Mouse (Mus musculus): Measurements from ENCODE around the gene Mus81.

Gene Mus81

GRCm38 (mm10) chr19:5445747-5446146 lies 42.5 kb downstream of the Mus81 start:
- 95% methylated on average over 5 of the region's 5 CpGs for whole genome bisulfite sequencing

GRCm38 (mm10) chr19:5444954-5445353 lies 43.2 kb downstream of the Mus81 start:
- WGBS = 55% methylated on average over 7 of the region's 7 CpGs

GRCm38 (mm10) chr19:5444371-5444908 lies 43.8 kb downstream of the Mus81 start:
- WGBS = 77% methylated on average over 9 of the region's 9 CpGs

- WGBS = 65% methylated on average over 7 of the region's 7 CpGs
Measured at GRCm38 (mm10) chr19:5433951-5434350, 54.3 kb downstream of the Mus81 start.

- 21% methylated on average over 16 of the region's 16 CpGs for WGBS
Measured at GRCm38 (mm10) chr19:5432992-5433852, 55.0 kb downstream of the Mus81 start.
